Mouse (Mus musculus) small intestine, adult 2 months (tissue): ENCODE results near the gene Svop.

ENCODE experiments used
- CTCF ChIP-seq: fragments of 200-500 bp; IDR thresholded peaks from 2 replicates; pipeline ENCODE4 v1.5.1; 2012; ENCODE audit warnings: low read depth, mild to moderate bottlenecking, control low read depth, inconsistent platforms, low read length, moderate library complexity, mixed read lengths; ENCODE audit not compliant: insufficient replicate concordance, insufficient read length; ENCODE audit errors: extremely low read depth
- POLR2A ChIP-seq: fragments of 200-500 bp; IDR thresholded peaks from 2 replicates; pipeline ENCODE4 v1.6.1; 2012; ENCODE audit warnings: low read depth, mild to moderate bottlenecking, control low read depth, inconsistent platforms, low read length, moderate library complexity

DNA sequence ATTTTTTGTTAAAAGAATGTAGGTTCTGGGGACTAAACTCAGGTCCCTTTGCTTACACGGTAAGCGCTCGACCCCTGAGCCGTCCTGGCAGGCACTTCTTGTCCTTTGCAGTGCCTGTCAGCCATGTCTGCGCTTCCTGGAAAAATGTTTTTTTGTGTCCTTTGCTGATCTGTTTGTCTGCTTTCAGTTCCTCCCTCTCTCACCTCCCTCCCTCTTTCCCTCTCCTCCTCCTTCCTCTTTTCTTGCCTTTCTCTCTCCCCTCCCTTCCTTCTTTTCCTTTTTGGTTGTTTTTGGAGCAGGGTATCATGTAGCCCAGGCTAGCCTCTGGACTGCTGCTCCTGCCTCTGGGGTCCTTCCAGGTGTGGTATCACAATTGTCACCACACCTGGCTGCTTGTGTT is 23.7 kb upstream of the Svop start:
- TF ChIP-seq POLR2A (no peak), CTCF (no peak)
